ENCODE assay signal across 9 mouse cellular contexts in the genomic region with DNA sequence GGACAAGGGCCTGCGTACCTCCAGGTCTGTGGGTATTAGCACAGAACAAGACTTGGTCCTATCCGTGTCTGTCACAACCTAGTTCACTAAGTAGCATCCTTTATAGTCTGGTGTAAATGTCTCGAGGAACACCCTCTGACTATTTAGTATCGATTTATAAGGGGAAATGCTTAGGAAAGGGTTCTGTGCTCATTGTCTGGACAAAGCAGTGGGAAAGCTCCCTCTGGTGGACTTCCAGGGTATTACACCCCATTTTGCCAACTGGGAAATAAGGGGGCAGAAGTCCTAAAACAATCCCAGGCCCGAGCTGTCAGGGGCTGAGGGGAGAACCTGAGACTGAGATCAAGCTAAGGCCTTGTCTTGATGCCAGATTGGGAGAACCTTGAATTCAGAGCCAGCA. TPM values are rescaled to one million over a fixed set of nuclear protein-coding genes. Genes with fewer than 3 reads are reported as not detected.
DNase-seq lines count a peak whose midpoint lies in the region; ATAC-seq lines count a peak whose summit lies in the region.
"Had no signal": no experiment of that assay in that cellular context is flagged by ENCODE, and none has a peak within 500 bp of the region (broad histone marks: within the 10 kb centered on the region; RNA-seq: fewer than 3 reads in every experiment).

No protein-coding gene starts in this region.

- no peaks in the 10 kb centered on the region for H3K4me1 ChIP-seq in embryonic facial prominence, embryonic 14.5 days (ENCODE audit: control insufficient read depth, insufficient read depth, low read length)
- no peaks in the 10 kb centered on the region for H3K4me1 ChIP-seq in midbrain, embryonic 13.5 days (replicated peaks)
- H3K4me1 ChIP-seq: limb, embryonic 15.5 days had no signal

- no peaks in the 10 kb centered on the region for H3K27me3 ChIP-seq in embryonic facial prominence, embryonic 14.5 days (replicated peaks; ENCODE audit: control insufficient read depth, insufficient read depth, low read length)
- H3K27me3 ChIP-seq in midbrain, embryonic 13.5 days: no peaks in the 10 kb centered on the region; the same call in 1 of the 2 replicates
- H3K27me3 ChIP-seq: limb, embryonic 15.5 days had no signal

- H3K4me2 ChIP-seq in embryonic facial prominence, embryonic 14.5 days (ENCODE audit: low read depth, low read length): no peak overlapping the region
- H3K4me2 ChIP-seq in midbrain, embryonic 13.5 days (replicated peaks): no peak overlapping the region
- H3K4me2 ChIP-seq: limb, embryonic 15.5 days had no signal

- whole genome bisulfite sequencing in embryonic facial prominence, embryonic 14.5 days: 27% methylated on average over 5 of the region's 5 CpGs
- whole genome bisulfite sequencing in midbrain, embryonic 13.5 days: 27% methylated on average over 5 of the region's 5 CpGs

- ATAC-seq in embryonic facial prominence, embryonic 14.5 days (ENCODE audit: low read depth): peak; percentile 38; the same call in 1 of the 2 replicates
- peak; percentile 46 to 61; a peak in 1 of 4 replicates for ATAC-seq in hematopoietic stem cell, adult 5-6 weeks (replicated peaks in 1 of 2; ENCODE audit: insufficient read depth in 1 of 2, low FRiP score in 2 of 2, low TSS enrichment in 1 of 2, low read depth in 1 of 2, poor library complexity in 2 of 2, severe bottlenecking in 2 of 2)
- ATAC-seq in midbrain, embryonic 13.5 days: peak; percentile 60

- H3K27ac ChIP-seq in embryonic facial prominence, embryonic 14.5 days (replicated peaks; ENCODE audit: low read depth, low read length): no peak overlapping the region
- no peak overlapping the region for H3K27ac ChIP-seq in midbrain, embryonic 13.5 days
- H3K27ac ChIP-seq: limb, embryonic 15.5 days had no signal

- no peak overlapping the region for H3K4me3 ChIP-seq in embryonic facial prominence, embryonic 14.5 days (ENCODE audit: low read depth, low read length)
- H3K4me3 ChIP-seq in midbrain, embryonic 13.5 days (replicated peaks): no peak overlapping the region
- H3K4me3 ChIP-seq: limb, embryonic 15.5 days had no signal

- DNase-seq in heart, adult 18-20 months: peak; percentile 51 to 87
- DNase-seq in heart, adult 11 months: no peak
- DNase-seq in brain, adult 2 months (ENCODE audit: low read depth, low spot score): peak; percentile 83
- peak; percentile 67 for DNase-seq in embryonic facial prominence, embryonic 14.5 days (ENCODE audit: low spot score)
- DNase-seq in layer of hippocampus, postnatal 36 days: peak; percentile 57 to 80
- DNase-seq in spleen, adult 12 weeks (ENCODE audit: low spot score): peak; percentile 59

- H3K9ac ChIP-seq in embryonic facial prominence, embryonic 14.5 days (ENCODE audit: low read depth, low read length): no peak overlapping the region
- H3K9ac ChIP-seq in midbrain, embryonic 13.5 days (replicated peaks): no peak overlapping the region
- H3K9ac ChIP-seq: limb, embryonic 15.5 days had no signal

- peaks cover 17% of the 10 kb centered on the region for H3K36me3 ChIP-seq in embryonic facial prominence, embryonic 14.5 days (ENCODE audit: control insufficient read depth, insufficient read depth, low read length)
- H3K36me3 ChIP-seq in midbrain, embryonic 13.5 days: peaks cover 33% of the 10 kb centered on the region

- H3K9me3 ChIP-seq in embryonic facial prominence, embryonic 14.5 days (ENCODE audit: control insufficient read depth, low read length): no peaks in the 10 kb centered on the region
- H3K9me3 ChIP-seq in midbrain, embryonic 13.5 days: no peaks in the 10 kb centered on the region
- H3K9me3 ChIP-seq: limb, embryonic 15.5 days had no signal

RNA-seq across cellular contexts. Expression of a gene that starts 10.3 kb away (rescaled TPM):
- 10 to 100 TPM; 56.4 to 68.6 TPM for total RNA-seq in heart, adult 18-20 months (2021)
- 113 and 133 TPM in 2 replicates for polyA plus RNA-seq in embryonic facial prominence, embryonic 14.5 days (2014; fragmentation: Nextera tagmentation; extraction: Ambion mirVana)
- total RNA-seq in hematopoietic stem cell, adult 5-6 weeks (2017): 18.1 and 52.8 TPM in 2 replicates
- total RNA-seq in layer of hippocampus, postnatal 36 days (2021): 100 to 1,000 TPM in 1 of 2 experiments, 10 to 100 TPM in 1; 96.7 to 101 TPM
- 196 and 212 TPM in 2 replicates for polyA plus RNA-seq in midbrain, embryonic 13.5 days (2015; fragmentation: Nextera tagmentation; extraction: Ambion mirVana)

RNA-seq across cellular contexts. Expression of a gene that starts 10.3 kb away (rescaled TPM):
- 10 to 100 TPM; 28.5 to 31.6 TPM for total RNA-seq in heart, adult 18-20 months (2021)
- polyA plus RNA-seq in embryonic facial prominence, embryonic 14.5 days (2014; fragmentation: Nextera tagmentation; extraction: Ambion mirVana): 5.7 and 6.1 TPM in 2 replicates
- total RNA-seq in hematopoietic stem cell, adult 5-6 weeks (2017): 1.5 TPM in 1 of 2 replicates, not detected in the other
- 1 to 10 TPM; 5.6 to 7.0 TPM for total RNA-seq in layer of hippocampus, postnatal 36 days (2021)
- polyA plus RNA-seq in midbrain, embryonic 13.5 days (2015; fragmentation: Nextera tagmentation; extraction: Ambion mirVana): 6.5 and 7.2 TPM in 2 replicates

RNA-seq across cellular contexts. Expression of a gene that starts 16.2 kb away (rescaled TPM):
- total RNA-seq in heart, adult 18-20 months (2021): 10 to 100 TPM; 28.2 to 38.9 TPM
- polyA plus RNA-seq in embryonic facial prominence, embryonic 14.5 days (2014; fragmentation: Nextera tagmentation; extraction: Ambion mirVana): 7.0 and 9.2 TPM in 2 replicates
- not detected in 2 replicates for total RNA-seq in hematopoietic stem cell, adult 5-6 weeks (2017)
- total RNA-seq in layer of hippocampus, postnatal 36 days (2021): under 1 TPM in 1 of 2 experiments, not detected in 1; 0.23 TPM
- polyA plus RNA-seq in midbrain, embryonic 13.5 days (2015; fragmentation: Nextera tagmentation; extraction: Ambion mirVana): not detected in 2 replicates

RNA-seq across cellular contexts. Expression of a gene that starts 22.4 kb away (rescaled TPM):
- total RNA-seq in heart, adult 18-20 months (2021): 10 to 100 TPM; 17.5 to 24.2 TPM
- 31.1 and 36.7 TPM in 2 replicates for polyA plus RNA-seq in embryonic facial prominence, embryonic 14.5 days (2014; fragmentation: Nextera tagmentation; extraction: Ambion mirVana)
- total RNA-seq in hematopoietic stem cell, adult 5-6 weeks (2017): 32.6 and 39.1 TPM in 2 replicates
- 10 to 100 TPM; 89.6 to 99.3 TPM for total RNA-seq in layer of hippocampus, postnatal 36 days (2021)
- 48.3 and 48.7 TPM in 2 replicates for polyA plus RNA-seq in midbrain, embryonic 13.5 days (2015; fragmentation: Nextera tagmentation; extraction: Ambion mirVana)

RNA-seq across cellular contexts. Expression of a gene that starts 33.7 kb away (rescaled TPM):
- 1 to 10 TPM; 7.0 to 7.9 TPM for total RNA-seq in heart, adult 18-20 months (2021)
- 4.3 and 4.9 TPM in 2 replicates for polyA plus RNA-seq in embryonic facial prominence, embryonic 14.5 days (2014; fragmentation: Nextera tagmentation; extraction: Ambion mirVana)
- 1.2 and 2.5 TPM in 2 replicates for total RNA-seq in hematopoietic stem cell, adult 5-6 weeks (2017)
- 10 to 100 TPM; 80.7 to 81.4 TPM for total RNA-seq in layer of hippocampus, postnatal 36 days (2021)
- 2.7 and 2.8 TPM in 2 replicates for polyA plus RNA-seq in midbrain, embryonic 13.5 days (2015; fragmentation: Nextera tagmentation; extraction: Ambion mirVana)

Comparison
In these comparisons a context has a peak if more than half of its experiments do, and no peak if none do; other contexts are left out.
1. RNA of a gene that starts 16.2 kb away (total RNA-seq): 28.2 to 38.9 TPM in heart, adult 18-20 months; 0.23 TPM in layer of hippocampus, postnatal 36 days and not detected in hematopoietic stem cell, adult 5-6 weeks; every median in the first group is over 10 times any median in the second.
2. Peak in every context shown above with its lines, with median percentiles within 50 percentile points of each other: ATAC-seq.